Mouse (Mus musculus) right cerebral cortex, postnatal 10 days (tissue): ENCODE data around the gene Gpd1l.

Experiments used
- DNase-seq, 2 experiments: peaks; one replicate each; pipeline ENCODE4 v3.0.0; 2021; ENCODE audit warnings: low spot score in 2 of 2

The Gpd1l gene

GRCm38 (mm10) chr9:114930464-114931090, 3.2 kb downstream of the Gpd1l start:
- peak; percentile 80 to 86 for DNase-seq

GRCm38 (mm10) chr9:114925571-114925970, 8.2 kb downstream of the Gpd1l start:
- no peak for DNase-seq

GRCm38 (mm10) chr9:114925039-114925438, 8.7 kb downstream of the Gpd1l start:
- DNase-seq = no peak

- DNase-seq = no peak
These were observed 9.3 kb downstream of the Gpd1l start for GRCm38 (mm10) chr9:114924511-114924910.

- no peak for DNase-seq
These were observed 11.6 kb downstream of the Gpd1l start for GRCm38 (mm10) chr9:114922209-114922608.

- no peak for DNase-seq
These were observed 12.3 kb downstream of the Gpd1l start for GRCm38 (mm10) chr9:114921352-114922081.

- DNase-seq = no peak
These were observed 13.2 kb downstream of the Gpd1l start for GRCm38 (mm10) chr9:114920569-114920968.

- peak; percentile 91 to 92 for DNase-seq
These were observed 20.8 kb downstream of the Gpd1l start for GRCm38 (mm10) chr9:114912680-114913649.

- no peak for DNase-seq
These were observed 26.3 kb downstream of the Gpd1l start for GRCm38 (mm10) chr9:114907509-114907908.

GRCm38 (mm10) chr9:114895919-114896318, 37.9 kb downstream of the Gpd1l start:
- DNase-seq = no peak

GRCm38 (mm10) chr9:114892974-114893373, 40.8 kb downstream of the Gpd1l start:
- no peak for DNase-seq

GRCm38 (mm10) chr9:114890377-114890776, 43.4 kb downstream of the Gpd1l start:
- no peak for DNase-seq

GRCm38 (mm10) chr9:114888856-114889407, 44.9 kb downstream of the Gpd1l start:
- no peak for DNase-seq

- DNase-seq = peak in 1 of 2 experiments; percentile 34
These were observed 46.1 kb downstream of the Gpd1l start for GRCm38 (mm10) chr9:114887699-114888098.

- no peak for DNase-seq
These were observed 47.7 kb downstream of the Gpd1l start for GRCm38 (mm10) chr9:114885991-114886662.

- DNase-seq = no peak
These were observed 48.2 kb downstream of the Gpd1l start for GRCm38 (mm10) chr9:114885564-114885963.

- no peak for DNase-seq
These were observed 51.8 kb downstream of the Gpd1l start for GRCm38 (mm10) chr9:114881977-114882376.

GRCm38 (mm10) chr9:114855327-114855726, 78.5 kb downstream of the Gpd1l start:
- peak; percentile 39 to 41 for DNase-seq

GRCm38 (mm10) chr9:114854686-114855085, 79.1 kb downstream of the Gpd1l start:
- DNase-seq = peak; percentile 30 to 35

GRCm38 (mm10) chr9:114853336-114853735, 80.5 kb downstream of the Gpd1l start:
- peak in 1 of 2 experiments; percentile 22 for DNase-seq
